Mouse (Mus musculus) mature B cell (primary cell): ENCODE data around the gene Usp37.

Experiments used
- in situ Hi-C: fragments of 300-500 bp; cut with MboI; formaldehyde crosslinking; loops from 2 replicates; pipeline ENCODE4 v1.14.3; 2019

The Usp37 gene

GRCm38 (mm10) chr1:74397919-74398451, 146.1 kb downstream of the Usp37 start:
- in situ Hi-C loops: loop anchor here (5.0 kb wide), 1 partner anchor 86 kb away; no protein-coding TSS in a partner anchor

- in situ Hi-C loops: loop anchor here (5.0 kb wide), 1 partner anchor 85 kb away; no protein-coding TSS in a partner anchor
Observed at GRCm38 (mm10) chr1:74397268-74397918, 146.7 kb downstream of the Usp37 start.

- in situ Hi-C loops: loop anchor here (5.0 kb wide), 1 partner anchor 84 kb away; no protein-coding TSS in a partner anchor
Observed at GRCm38 (mm10) chr1:74396456-74397222, 147.4 kb downstream of the Usp37 start.

- in situ Hi-C loops: loop anchor here (5.0 kb wide), 1 partner anchor 83 kb away; no protein-coding TSS in a partner anchor
Observed at GRCm38 (mm10) chr1:74395290-74395689, 148.8 kb downstream of the Usp37 start.

GRCm38 (mm10) chr1:74394858-74395257, 149.2 kb downstream of the Usp37 start:
- in situ Hi-C loops: loop anchor here (5.0 kb wide), 1 partner anchor 83 kb away; no protein-coding TSS in a partner anchor

- in situ Hi-C loops: no loop called here
Observed at GRCm38 (mm10) chr1:74394311-74394710, 149.8 kb downstream of the Usp37 start.

GRCm38 (mm10) chr1:74393697-74394096, 150.4 kb downstream of the Usp37 start:
- in situ Hi-C loops: no loop called here

- in situ Hi-C loops: no loop called here
Observed at GRCm38 (mm10) chr1:74393010-74393409, 151.1 kb downstream of the Usp37 start.

- in situ Hi-C loops: no loop called here
Observed at GRCm38 (mm10) chr1:74392446-74392994, 151.6 kb downstream of the Usp37 start.

- in situ Hi-C loops: no loop called here
Observed at GRCm38 (mm10) chr1:74391844-74392441, 152.1 kb downstream of the Usp37 start.

- in situ Hi-C loops: no loop called here
Observed at GRCm38 (mm10) chr1:74390924-74391748, 152.9 kb downstream of the Usp37 start, which contains the start of gene Ctdsp1. Gene Ctdsp1, plus strand, starts transcription at chr1:74391509.

- in situ Hi-C loops: no loop called here
Observed at GRCm38 (mm10) chr1:74390287-74390906, 153.7 kb downstream of the Usp37 start.

GRCm38 (mm10) chr1:74389831-74390286, 154.2 kb downstream of the Usp37 start:
- in situ Hi-C loops: no loop called here

- in situ Hi-C loops: no loop called here
Observed at GRCm38 (mm10) chr1:74388398-74388920, 155.6 kb downstream of the Usp37 start.

GRCm38 (mm10) chr1:74387386-74387988, 156.6 kb downstream of the Usp37 start:
- in situ Hi-C loops: no loop called here

GRCm38 (mm10) chr1:74386714-74387385, 157.2 kb downstream of the Usp37 start:
- in situ Hi-C loops: no loop called here

- in situ Hi-C loops: no loop called here
Observed at GRCm38 (mm10) chr1:74386363-74386713, 157.7 kb downstream of the Usp37 start.

- in situ Hi-C loops: no loop called here
Observed at GRCm38 (mm10) chr1:74385531-74385930, 158.6 kb downstream of the Usp37 start.
